Mouse (Mus musculus) embryonic stem cell, embryonic (primary cell): ENCODE data around the gene Gtse1.

Source experiments
- CTCF ChIA-PET, 4 experiments: fragments of 300-600 bp in 2 of 4; fragments of 350-600 bp in 2 of 4; sonication (Branson Sonifier 250); formaldehyde crosslinking; loops; one replicate each; lab custom pipeline; 2022; ENCODE audit warnings: inconsistent platforms in 2 of 4; lab: Charles Lee
- POLR2A ChIA-PET, 4 experiments: fragments of 300-600 bp in 2 of 4; fragments of 350-600 bp in 2 of 4; sonication (Branson Sonifier 250); formaldehyde crosslinking; loops; one replicate each; lab custom pipeline; 2022; ENCODE audit warnings: antibody characterized with exemption in 4 of 4, inconsistent platforms in 1 of 4; lab: Charles Lee

Gene Gtse1

GRCm38 (mm10) chr15:85840983-85841382, 18.6 kb upstream of the Gtse1 start:
- ChIA-PET POLR2A (interaction anchor here (0.5 to 3.3 kb wide), 28 partner anchors 9 to 739 kb away, joined by 3 to 26 read pairs (median 4); partner anchors contain the start of genes Cdpf1 (in 3 of the 4), Ttc38 (in 3 of the 4), Gtse1 (in 2 of the 4) and Ppara (in 1 of the 4)), CTCF (interaction anchor here (0.5 to 2.7 kb wide), 62 partner anchors 9 to 658 kb away, joined by 3 to 28 read pairs (median 4); partner anchors contain the start of genes Gtse1 (in 4 of the 4), Cdpf1 (in 3 of the 4), Ttc38 (in 3 of the 4) and Trmu (in 2 of the 4))

- ChIA-PET CTCF (interaction anchor here (0.6 to 2.7 kb wide), 28 partner anchors 8 to 243 kb away, joined by 3 to 28 read pairs (median 4); partner anchors contain the start of genes Cdpf1 (in 2 of the 4), Trmu (in 2 of the 4), Ttc38 (in 2 of the 4) and Pkdrej (in 1 of the 4)), POLR2A (interaction anchor here in 3 of 4 experiments (0.7 to 3.3 kb wide), 19 partner anchors 9 to 107 kb away, joined by 3 to 26 read pairs (median 6); partner anchors contain the start of genes Cdpf1 (in 3 of the 3), Ttc38 (in 3 of the 3), Gtse1 (in 2 of the 3) and Ppara (in 1 of the 3))
These were observed 17.7 kb upstream of the Gtse1 start for GRCm38 (mm10) chr15:85841796-85842360.

- ChIA-PET POLR2A (interaction anchor here in 1 of 4 experiments (1.3 kb wide), 1 partner anchor 12 kb away, joined by 3 read pairs; no protein-coding TSS in a partner anchor), CTCF (no interaction called here)
These were observed 14.5 kb upstream of the Gtse1 start for GRCm38 (mm10) chr15:85845071-85845470.

- ChIA-PET CTCF (interaction anchor here in 3 of 4 experiments (0.5 to 1.4 kb wide), 4 partner anchors 10 to 583 kb away, joined by 3 to 5 read pairs (median 4); no protein-coding TSS in a partner anchor), POLR2A (interaction anchor here in 3 of 4 experiments (0.6 to 3.0 kb wide), 6 partner anchors 9 to 223 kb away, joined by 3 to 12 read pairs (median 5); no protein-coding TSS in a partner anchor)
These were observed 7.7 kb upstream of the Gtse1 start for GRCm38 (mm10) chr15:85851656-85852392.

- POLR2A ChIA-PET, result interaction anchor here (0.6 to 4.0 kb wide), 35 partner anchors 9 to 345 kb away, joined by 3 to 23 read pairs (median 4); partner anchors contain the start of genes Cdpf1 (in 3 of the 4), Trmu (in 3 of the 4) and Ttc38 (in 1 of the 4)
- CTCF ChIA-PET, result interaction anchor here (0.6 to 1.8 kb wide), 9 partner anchors 8 to 246 kb away, joined by 3 to 5 read pairs (median 3); partner anchors contain the start of gene Trmu (in 1 of the 4)
These were observed 510 bp upstream of the Gtse1 start for GRCm38 (mm10) chr15:85858980-85859489.

GRCm38 (mm10) chr15:85865913-85866312, 6.4 kb downstream of the Gtse1 start:
- POLR2A ChIA-PET, result interaction anchor here (0.7 to 4.9 kb wide), 16 partner anchors 9 to 222 kb away, joined by 3 to 59 read pairs (median 6); partner anchors contain the start of genes Cdpf1 (in 2 of the 4), Trmu (in 2 of the 4), Celsr1 (in 1 of the 4) and Ttc38 (in 1 of the 4)
- CTCF ChIA-PET, result interaction anchor here in 2 of 4 experiments (0.6 to 1.0 kb wide), 2 partner anchors 13 to 47 kb away, joined by 3 to 5 read pairs; partner anchors contain the start of gene Trmu (in 1 of the 2)

GRCm38 (mm10) chr15:85867696-85868095, 8.2 kb downstream of the Gtse1 start:
- ChIA-PET CTCF (interaction anchor here (0.5 to 2.2 kb wide), 31 partner anchors 9 to 551 kb away, joined by 3 to 16 read pairs (median 3); partner anchors contain the start of genes Trmu (in 3 of the 4), Cdpf1 (in 1 of the 4), Gtse1 (in 1 of the 4) and Pkdrej (in 1 of the 4)), POLR2A (interaction anchor here (0.7 to 2.5 kb wide), 25 partner anchors 8 to 175 kb away, joined by 3 to 20 read pairs (median 5); partner anchors contain the start of genes Cdpf1 (in 2 of the 4), Trmu (in 2 of the 4), Ttc38 (in 2 of the 4) and Celsr1 (in 1 of the 4))

- CTCF ChIA-PET, result interaction anchor here in 2 of 4 experiments (0.8 to 3.7 kb wide), 3 partner anchors 10 to 159 kb away, joined by 3 to 14 read pairs (median 3); no protein-coding TSS in a partner anchor
- POLR2A ChIA-PET, result interaction anchor here in 3 of 4 experiments (0.7 to 6.4 kb wide), 13 partner anchors 9 to 229 kb away, joined by 3 to 59 read pairs (median 10); partner anchors contain the start of gene Gtse1 (in 3 of the 3)
These were observed 17.8 kb downstream of the Gtse1 start for GRCm38 (mm10) chr15:85877336-85877735.

- POLR2A ChIA-PET, result interaction anchor here (0.6 to 6.4 kb wide), 48 partner anchors 8 to 308 kb away, joined by 3 to 59 read pairs (median 4); partner anchors contain the start of genes Gtse1 (in 3 of the 4), Cdpf1 (in 2 of the 4), Celsr1 (in 1 of the 4) and Pkdrej (in 1 of the 4)
- CTCF ChIA-PET, result interaction anchor here (0.6 to 3.7 kb wide), 44 partner anchors 8 to 1049 kb away, joined by 3 to 20 read pairs (median 4); partner anchors contain the start of genes Gtse1 (in 2 of the 4) and Ttc38 (in 1 of the 4)
These were observed 19.4 kb downstream of the Gtse1 start, which contains the start of gene Trmu for GRCm38 (mm10) chr15:85878848-85879497. Gene Trmu (plus strand): TSS chr15:85879312.

GRCm38 (mm10) chr15:85879498-85879895, 20.0 kb downstream of the Gtse1 start:
- POLR2A ChIA-PET, result interaction anchor here (0.5 to 6.4 kb wide), 44 partner anchors 9 to 276 kb away, joined by 3 to 59 read pairs (median 4); partner anchors contain the start of genes Gtse1 (in 3 of the 4), Cdpf1 (in 2 of the 4), Pkdrej (in 1 of the 4) and Ppara (in 1 of the 4)
- CTCF ChIA-PET, result interaction anchor here (0.6 to 3.7 kb wide), 44 partner anchors 9 to 1050 kb away, joined by 3 to 20 read pairs (median 4); partner anchors contain the start of genes Gtse1 (in 2 of the 4) and Ttc38 (in 1 of the 4)

GRCm38 (mm10) chr15:85885606-85886005, 26.1 kb downstream of the Gtse1 start:
- ChIA-PET CTCF (interaction anchor here in 1 of 4 experiments (1.0 to 1.6 kb wide), 2 partner anchors 11 to 18 kb away, joined by 3 to 6 read pairs; no protein-coding TSS in a partner anchor), POLR2A (no interaction called here)

GRCm38 (mm10) chr15:85889235-85889634, 29.7 kb downstream of the Gtse1 start:
- CTCF ChIA-PET, result no interaction called here
- POLR2A ChIA-PET, result interaction anchor here in 1 of 4 experiments (0.6 kb wide), 1 partner anchor 20 kb away, joined by 4 read pairs; no protein-coding TSS in a partner anchor

- POLR2A ChIA-PET, result interaction anchor here in 1 of 4 experiments (1.5 kb wide), 1 partner anchor 17 kb away, joined by 3 read pairs; no protein-coding TSS in a partner anchor
- CTCF ChIA-PET, result interaction anchor here in 1 of 4 experiments (1.1 to 1.6 kb wide), 2 partner anchors 141 to 151 kb away, joined by 3 to 4 read pairs; no protein-coding TSS in a partner anchor
These were observed 32.4 kb downstream of the Gtse1 start for GRCm38 (mm10) chr15:85891971-85892370.

- ChIA-PET CTCF (interaction anchor here in 2 of 4 experiments (0.6 to 2.8 kb wide), 5 partner anchors 12 to 247 kb away, joined by 3 to 13 read pairs (median 3); no protein-coding TSS in a partner anchor), POLR2A (interaction anchor here in 3 of 4 experiments (0.6 to 1.5 kb wide), 6 partner anchors 11 to 450 kb away, joined by 3 to 4 read pairs (median 3); no protein-coding TSS in a partner anchor)
These were observed 33.1 kb downstream of the Gtse1 start for GRCm38 (mm10) chr15:85892498-85893118.

- CTCF ChIA-PET, result interaction anchor here (0.6 to 4.2 kb wide), 10 partner anchors 10 to 246 kb away, joined by 3 to 50 read pairs (median 5); partner anchors contain the start of gene Trmu (in 1 of the 4)
- POLR2A ChIA-PET, result interaction anchor here in 2 of 4 experiments (0.8 to 1.6 kb wide), 5 partner anchors 9 to 246 kb away, joined by 3 read pairs; no protein-coding TSS in a partner anchor
These were observed 34.3 kb downstream of the Gtse1 start for GRCm38 (mm10) chr15:85893871-85894270.
